Mouse (Mus musculus) testis, postnatal 10 days (tissue): ENCODE measurements around the gene Trnp1.

Experiments
- DNase-seq: peaks from one replicate; pipeline ENCODE4 v3.0.0; 2021; ENCODE audit warnings: low spot score

Gene Trnp1

GRCm38 (mm10) chr4:133494432-133494831, 3.9 kb downstream of the Trnp1 start:
- peak; percentile 96 for DNase-seq

GRCm38 (mm10) chr4:133493895-133494294, 4.5 kb downstream of the Trnp1 start:
- DNase-seq = no peak

- no peak for DNase-seq
These were observed 6.5 kb downstream of the Trnp1 start for GRCm38 (mm10) chr4:133491800-133492199.

GRCm38 (mm10) chr4:133489489-133490245, 8.7 kb downstream of the Trnp1 start:
- no peak for DNase-seq

GRCm38 (mm10) chr4:133488619-133489392, 9.5 kb downstream of the Trnp1 start:
- DNase-seq = peak; percentile 53

- no peak for DNase-seq
These were observed 11.5 kb downstream of the Trnp1 start for GRCm38 (mm10) chr4:133486673-133487357.

GRCm38 (mm10) chr4:133485691-133486425, 12.5 kb downstream of the Trnp1 start:
- DNase-seq = no peak

GRCm38 (mm10) chr4:133484266-133485025, 13.9 kb downstream of the Trnp1 start:
- DNase-seq = no peak

GRCm38 (mm10) chr4:133482479-133482878, 15.9 kb downstream of the Trnp1 start:
- no peak for DNase-seq

- no peak for DNase-seq
These were observed 16.9 kb downstream of the Trnp1 start for GRCm38 (mm10) chr4:133481488-133481887.

- no peak for DNase-seq
These were observed 17.6 kb downstream of the Trnp1 start for GRCm38 (mm10) chr4:133480754-133481153.

GRCm38 (mm10) chr4:133480185-133480537, 18.2 kb downstream of the Trnp1 start:
- DNase-seq = no peak

- peak; percentile 99 for DNase-seq
These were observed 18.7 kb downstream of the Trnp1 start, which contains the start of gene Tent5b for GRCm38 (mm10) chr4:133479458-133480184. TSS of gene Tent5b (plus strand) at chr4:133480132.

- DNase-seq = no peak
These were observed 24.5 kb downstream of the Trnp1 start for GRCm38 (mm10) chr4:133473833-133474232.

GRCm38 (mm10) chr4:133471135-133471821, 27.1 kb downstream of the Trnp1 start:
- DNase-seq = no peak

- no peak for DNase-seq
These were observed 29.2 kb downstream of the Trnp1 start for GRCm38 (mm10) chr4:133469122-133469521.

GRCm38 (mm10) chr4:133468080-133468479, 30.3 kb downstream of the Trnp1 start:
- DNase-seq = peak; percentile 84

- no peak for DNase-seq
These were observed 35.2 kb downstream of the Trnp1 start for GRCm38 (mm10) chr4:133463184-133463583.

GRCm38 (mm10) chr4:133461362-133461761, 37.0 kb downstream of the Trnp1 start:
- no peak for DNase-seq

- no peak for DNase-seq
These were observed 37.5 kb downstream of the Trnp1 start for GRCm38 (mm10) chr4:133460796-133461325.
